Mouse (Mus musculus): ENCODE results near the gene Lamtor3.

- TF ChIP-seq FLI1 (IDR thresholded peaks at IDR 0.05; ENCODE audit: low read length) (no peak), GATA1 (IDR thresholded peaks at IDR 0.05; ENCODE audit: borderline replicate concordance, low read length) (no peak)
Measured at GRCm38 (mm10) chr3:137941555-137941954, 23.2 kb downstream of the Lamtor3 start.
